Mouse (Mus musculus) testis, adult 10 weeks (tissue): Measurements from ENCODE around the gene Clec4a2. TPM values are rescaled to one million over a fixed set of nuclear protein-coding genes. Genes with fewer than 3 reads are reported as not detected.

ENCODE experiments used
- polyA plus RNA-seq: library from polyadenylated mRNA; stranded (reverse); fragments of 350-450 nt; fragmentation: Illumina TruSeq; extraction: RNeasy Lipid Tissue Mini Kit (QIAGEN cat#74804); gene quantifications from one replicate; pipeline ENCODE4 v1.2.3, GENCODE M21; 2014; ENCODE audit warnings: low read depth, low replicate concordance

The Clec4a2 gene
- polyA plus RNA-seq, result 11.9 TPM

GRCm38 (mm10) chr6:123106128-123106527 lies at the start of gene Clec4a2:
Gene Clec4a2 (plus strand): TSS chr6:123106428.

GRCm38 (mm10) chr6:123172593-123172992 lies 66.4 kb downstream of the Clec4a2 start, which contains the start of gene Clec4b2:
Gene Clec4b2 (plus strand): TSS chr6:123172893.

Other genes starting within 250 kb of the Clec4a2 start
- 18.8 TPM for gene Necap1, start 232.0 kb upstream of the Clec4a2 start, polyA plus RNA-seq
- 2.4 TPM for gene Clec4a1, start 184.6 kb upstream of the Clec4a2 start, polyA plus RNA-seq
- 2.5 TPM for gene Clec4a3, start 153.9 kb upstream of the Clec4a2 start, polyA plus RNA-seq
- 0.91 TPM for gene Clec4a4, start 116.1 kb upstream of the Clec4a2 start, polyA plus RNA-seq
- gene Clec4b1, start 56.5 kb upstream of the Clec4a2 start, polyA plus RNA-seq, result 0.64 TPM
- not detected for gene Clec4b2, start 66.5 kb downstream of the Clec4a2 start, polyA plus RNA-seq
- gene Clec4n, start 123.4 kb downstream of the Clec4a2 start, polyA plus RNA-seq, result 4.0 TPM
- gene Clec4d, start 155.7 kb downstream of the Clec4a2 start, polyA plus RNA-seq, result not detected
- not detected for gene Clec4e, start 183.4 kb downstream of the Clec4a2 start, polyA plus RNA-seq
- 0.31 TPM for gene Vmn2r19, start 201.9 kb downstream of the Clec4a2 start, polyA plus RNA-seq